Mouse (Mus musculus): ENCODE data around the gene Ggt7. TPM values are rescaled to one million over a fixed set of nuclear protein-coding genes. Genes with fewer than 3 reads are reported as not detected.
"Not testable (repeated sequence)": the region's sequence is repeated elsewhere in the genome, so short reads cannot be mapped to it uniquely, and the experiment has no call there.

The Ggt7 gene
- polyA plus RNA-seq, 1 experiment from 2014 or later, result 3.1 TPM

DNA sequence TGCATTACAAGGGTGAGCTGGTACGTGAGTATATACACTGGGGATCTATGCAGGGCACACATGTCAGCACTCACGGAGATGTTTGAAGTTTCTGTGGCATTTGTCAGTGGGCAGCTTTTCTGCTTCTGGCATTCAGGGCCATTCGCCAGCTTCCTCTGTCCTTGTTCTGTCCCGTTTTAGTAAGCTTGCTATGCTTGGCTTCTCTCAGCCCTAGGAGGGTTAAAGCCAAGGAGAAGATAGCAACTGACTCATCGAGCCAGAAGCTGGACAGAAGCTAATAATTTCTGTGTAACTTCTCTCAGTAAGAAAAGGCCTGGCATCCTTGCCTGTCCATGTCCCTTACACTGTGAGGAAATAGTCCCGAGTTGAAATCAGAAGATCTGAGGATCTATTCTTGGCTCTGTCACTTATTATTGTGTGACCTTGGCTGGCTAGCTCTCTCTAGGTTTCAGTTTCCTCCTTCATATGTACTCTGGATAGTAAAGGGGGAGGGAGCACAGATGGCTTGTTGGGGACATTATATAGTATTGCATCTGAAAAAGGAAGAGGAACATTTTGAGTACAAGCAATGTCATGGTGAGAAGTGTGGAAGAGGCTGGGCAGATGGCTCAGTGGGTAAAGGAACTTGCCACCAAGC, 22.9 kb upstream of the Ggt7 start:
- Histone ChIP-seq H3K27ac (replicated peaks; ENCODE audit: low read depth, low read length) (no peak overlapping the region), H3K9ac (replicated peaks; ENCODE audit: low read length) (no peak overlapping the region), H3K4me1 (ENCODE audit: control insufficient read depth, insufficient read depth, low read length) (no peaks in the 10 kb centered on the region), H3K9me3 (replicated peaks; ENCODE audit: control insufficient read depth, low read length) (no peaks in the 10 kb centered on the region), H3K4me2 (ENCODE audit: low read depth, low read length) (no peak overlapping the region), H3K4me3 (ENCODE audit: low read depth, low read length) (no peak overlapping the region), H3K36me3 (replicated peaks; ENCODE audit: control insufficient read depth, insufficient read depth, low read depth, low read length) (no peaks in the 10 kb centered on the region), H3K27me3 (ENCODE audit: control insufficient read depth, insufficient read depth, low read length) (no peaks in the 10 kb centered on the region)
- ATAC-seq (replicated peaks; ENCODE audit: insufficient number of reproducible peaks, low FRiP score, low TSS enrichment, low read depth) (no peak), DNase-seq (ENCODE audit: low spot score) (no peak)
- WGBS, result 73% methylated on average over 6 of the region's 6 CpGs

DNA sequence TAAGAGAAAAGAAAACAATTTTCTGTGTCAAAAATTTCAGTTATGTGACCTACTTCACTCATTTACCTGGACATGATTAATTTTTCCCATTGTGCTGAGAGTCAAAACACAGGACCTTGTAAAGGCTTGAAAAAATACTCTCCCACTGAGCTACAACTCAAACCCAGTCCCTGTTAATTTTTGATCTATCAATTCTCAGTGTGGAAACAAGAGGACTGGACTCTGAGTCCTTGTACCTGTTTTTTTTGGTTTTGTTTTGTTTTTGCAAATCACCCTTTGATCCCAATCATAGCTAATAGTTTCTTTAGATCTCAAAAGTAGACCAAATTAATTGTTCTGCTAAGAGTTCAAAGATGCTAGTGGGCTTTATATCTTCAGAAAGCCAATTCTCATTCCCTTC, 21.7 kb upstream of the Ggt7 start:
- no peaks in the 10 kb centered on the region for H3K27me3 ChIP-seq (ENCODE audit: control insufficient read depth, insufficient read depth, low read length)
- H3K4me2 ChIP-seq (ENCODE audit: low read depth, low read length), result no peak overlapping the region
- H3K27ac ChIP-seq (replicated peaks; ENCODE audit: low read depth, low read length), result no peak overlapping the region
- H3K9ac ChIP-seq (replicated peaks; ENCODE audit: low read length), result no peak overlapping the region
- no peaks in the 10 kb centered on the region for H3K36me3 ChIP-seq (replicated peaks; ENCODE audit: control insufficient read depth, insufficient read depth, low read depth, low read length)
- no peak for ATAC-seq (replicated peaks; ENCODE audit: insufficient number of reproducible peaks, low FRiP score, low TSS enrichment, low read depth)
- no peaks in the 10 kb centered on the region for H3K4me1 ChIP-seq (ENCODE audit: control insufficient read depth, insufficient read depth, low read length)
- H3K4me3 ChIP-seq (ENCODE audit: low read depth, low read length), result no peak overlapping the region
- no peak for DNase-seq (ENCODE audit: low spot score)
- H3K9me3 ChIP-seq (replicated peaks; ENCODE audit: control insufficient read depth, low read length), result no peaks in the 10 kb centered on the region

DNA sequence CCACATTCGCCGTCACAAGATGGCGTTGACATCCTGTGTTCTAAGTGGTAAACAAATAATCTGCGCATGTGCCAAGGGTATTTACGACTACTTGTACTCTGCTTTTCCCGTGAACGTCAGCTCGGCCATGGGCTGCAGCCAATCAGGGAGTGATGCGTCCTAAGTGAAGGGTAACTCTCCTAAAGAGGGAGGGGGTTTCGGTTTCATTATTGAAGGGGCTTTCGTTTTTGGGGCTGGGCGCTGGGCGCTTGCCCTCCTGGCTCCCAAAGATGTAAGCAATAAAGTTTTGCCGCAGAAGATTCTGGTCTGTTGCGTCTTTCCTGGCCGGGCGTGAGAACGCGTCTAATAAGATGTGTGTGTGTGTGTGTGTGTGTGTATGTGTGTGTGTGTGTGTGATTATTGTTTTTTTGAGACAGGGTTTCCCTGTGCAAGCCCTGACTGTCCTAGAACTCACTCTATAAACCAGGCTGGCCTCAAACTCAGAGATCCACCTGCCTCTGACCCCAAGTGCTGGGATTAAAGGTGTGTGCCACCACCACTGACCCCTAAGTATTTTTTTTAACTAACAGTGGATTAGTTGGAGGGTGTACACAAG, 20.5 kb upstream of the Ggt7 start:
- not testable (repeated sequence) for H3K9ac ChIP-seq (replicated peaks; ENCODE audit: low read length); H3K4me1 ChIP-seq (ENCODE audit: control insufficient read depth, insufficient read depth, low read length); H3K27ac ChIP-seq (replicated peaks; ENCODE audit: low read depth, low read length); H3K4me3 ChIP-seq (ENCODE audit: low read depth, low read length); ATAC-seq (replicated peaks; ENCODE audit: insufficient number of reproducible peaks, low FRiP score, low TSS enrichment, low read depth); H3K27me3 ChIP-seq (ENCODE audit: control insufficient read depth, insufficient read depth, low read length); H3K9me3 ChIP-seq (replicated peaks; ENCODE audit: control insufficient read depth, low read length); H3K36me3 ChIP-seq (replicated peaks; ENCODE audit: control insufficient read depth, insufficient read depth, low read depth, low read length); H3K4me2 ChIP-seq (ENCODE audit: low read depth, low read length); DNase-seq (ENCODE audit: low spot score)
- WGBS, result 70% methylated on average over 13 of the region's 19 CpGs

DNA sequence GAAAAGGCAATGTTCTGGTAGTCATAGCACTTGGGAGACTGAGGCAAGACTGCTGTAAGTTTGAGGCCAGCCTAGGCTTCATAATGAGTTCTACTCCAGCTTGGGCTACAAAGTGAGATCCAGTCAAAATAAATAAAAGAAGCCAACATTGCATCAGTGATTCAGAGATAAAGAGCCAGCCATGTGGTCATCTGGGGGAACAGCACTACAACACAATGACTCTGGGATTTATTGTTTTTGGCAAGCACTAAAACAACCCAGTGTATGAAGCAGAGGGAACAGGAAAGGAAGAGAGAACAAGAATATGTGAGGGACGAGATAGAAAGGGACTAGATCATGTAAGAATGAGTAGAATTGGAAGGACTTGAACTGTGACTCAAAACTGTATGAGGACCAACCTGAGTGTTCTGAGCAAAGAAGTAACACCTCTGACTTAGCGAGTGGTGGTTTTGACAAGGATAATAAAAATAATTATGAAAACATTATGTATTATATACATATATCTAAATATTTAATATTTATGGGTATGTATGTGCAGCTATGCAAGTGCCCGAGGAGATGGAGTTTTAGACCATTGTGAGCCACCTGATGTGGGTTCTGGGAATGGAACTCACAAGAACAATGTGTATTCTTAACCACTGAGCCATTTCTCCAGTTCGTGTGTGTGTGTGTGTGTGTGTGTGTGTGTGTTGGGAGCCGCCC, 19.9 kb upstream of the Ggt7 start:
- Histone ChIP-seq H3K4me2 (ENCODE audit: low read depth, low read length) (no peak overlapping the region), H3K9me3 (replicated peaks; ENCODE audit: control insufficient read depth, low read length) (no peaks in the 10 kb centered on the region), H3K36me3 (replicated peaks; ENCODE audit: control insufficient read depth, insufficient read depth, low read depth, low read length) (no peaks in the 10 kb centered on the region), H3K4me3 (ENCODE audit: low read depth, low read length) (no peak overlapping the region), H3K27ac (replicated peaks; ENCODE audit: low read depth, low read length) (no peak overlapping the region), H3K9ac (replicated peaks; ENCODE audit: low read length) (no peak overlapping the region), H3K4me1 (ENCODE audit: control insufficient read depth, insufficient read depth, low read length) (no peaks in the 10 kb centered on the region), H3K27me3 (ENCODE audit: control insufficient read depth, insufficient read depth, low read length) (no peaks in the 10 kb centered on the region)
- no peak for DNase-seq (ENCODE audit: low spot score)
- ATAC-seq (replicated peaks; ENCODE audit: insufficient number of reproducible peaks, low FRiP score, low TSS enrichment, low read depth), result no peak
- WGBS, result 75% methylated on average over 5 of the region's 5 CpGs

DNA sequence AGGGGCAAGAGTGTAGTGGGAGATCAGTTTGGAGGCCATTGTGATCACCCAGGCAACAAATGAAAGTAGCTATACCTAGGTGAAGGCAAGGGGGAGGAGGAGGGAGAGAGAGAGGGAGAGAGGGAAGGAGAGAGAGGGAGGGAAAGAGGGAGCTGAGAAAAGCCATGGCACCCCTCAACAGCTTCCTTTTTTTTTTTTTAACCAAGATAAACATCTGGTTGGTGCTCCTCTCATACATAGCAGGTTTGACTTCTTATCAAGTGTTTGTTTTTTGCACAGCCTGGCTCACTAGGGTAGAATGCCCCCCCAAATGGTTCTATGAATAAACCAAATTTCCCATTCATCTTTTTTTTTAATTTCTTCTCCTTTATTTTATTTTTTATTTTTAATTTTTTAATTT, 18.3 kb upstream of the Ggt7 start:
- H3K9ac ChIP-seq (replicated peaks; ENCODE audit: low read length), result no peak overlapping the region
- no peak overlapping the region for H3K4me3 ChIP-seq (ENCODE audit: low read depth, low read length)
- no peaks in the 10 kb centered on the region for H3K27me3 ChIP-seq (ENCODE audit: control insufficient read depth, insufficient read depth, low read length)
- DNase-seq (ENCODE audit: low spot score) (no peak), ATAC-seq (replicated peaks; ENCODE audit: insufficient number of reproducible peaks, low FRiP score, low TSS enrichment, low read depth) (no peak)
- no peak overlapping the region for H3K4me2 ChIP-seq (ENCODE audit: low read depth, low read length)
- no peaks in the 10 kb centered on the region for H3K4me1 ChIP-seq (ENCODE audit: control insufficient read depth, insufficient read depth, low read length)
- H3K27ac ChIP-seq (replicated peaks; ENCODE audit: low read depth, low read length), result no peak overlapping the region
- no peaks in the 10 kb centered on the region for H3K36me3 ChIP-seq (replicated peaks; ENCODE audit: control insufficient read depth, insufficient read depth, low read depth, low read length)
- H3K9me3 ChIP-seq (replicated peaks; ENCODE audit: control insufficient read depth, low read length), result no peaks in the 10 kb centered on the region

DNA sequence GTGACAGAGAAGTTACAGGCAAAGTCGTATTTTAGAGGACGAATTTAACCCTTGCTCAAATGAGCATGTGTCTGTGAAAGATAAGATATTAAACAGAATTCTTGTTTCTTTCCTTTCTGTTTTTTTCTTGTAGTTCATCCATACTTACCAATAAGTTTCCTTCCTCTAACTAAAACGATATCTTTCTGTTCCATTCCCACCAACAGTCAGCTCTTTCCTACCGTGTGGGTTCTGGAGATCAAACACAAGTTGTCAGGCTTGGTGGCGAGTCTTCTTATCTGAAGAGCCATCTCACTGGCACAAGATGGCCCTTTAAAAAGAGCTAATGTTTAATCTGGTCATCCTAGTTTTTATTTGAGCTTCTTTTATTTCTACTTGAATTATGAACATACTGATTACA, 9.3 kb upstream of the Ggt7 start:
- 80% methylated on average over 5 of the region's 5 CpGs for WGBS
- H3K36me3 ChIP-seq (replicated peaks; ENCODE audit: control insufficient read depth, insufficient read depth, low read depth, low read length), result no peaks in the 10 kb centered on the region
- H3K4me2 ChIP-seq (ENCODE audit: low read depth, low read length), result no peak overlapping the region
- no peaks in the 10 kb centered on the region for H3K4me1 ChIP-seq (ENCODE audit: control insufficient read depth, insufficient read depth, low read length)
- no peak for ATAC-seq (replicated peaks; ENCODE audit: insufficient number of reproducible peaks, low FRiP score, low TSS enrichment, low read depth)
- H3K9ac ChIP-seq (replicated peaks; ENCODE audit: low read length), result no peak overlapping the region
- no peak overlapping the region for H3K4me3 ChIP-seq (ENCODE audit: low read depth, low read length)
- DNase-seq (ENCODE audit: low spot score), result no peak
- H3K27ac ChIP-seq (replicated peaks; ENCODE audit: low read depth, low read length), result no peak overlapping the region
- H3K27me3 ChIP-seq (ENCODE audit: control insufficient read depth, insufficient read depth, low read length), result no peaks in the 10 kb centered on the region
- no peaks in the 10 kb centered on the region for H3K9me3 ChIP-seq (replicated peaks; ENCODE audit: control insufficient read depth, low read length)

DNA sequence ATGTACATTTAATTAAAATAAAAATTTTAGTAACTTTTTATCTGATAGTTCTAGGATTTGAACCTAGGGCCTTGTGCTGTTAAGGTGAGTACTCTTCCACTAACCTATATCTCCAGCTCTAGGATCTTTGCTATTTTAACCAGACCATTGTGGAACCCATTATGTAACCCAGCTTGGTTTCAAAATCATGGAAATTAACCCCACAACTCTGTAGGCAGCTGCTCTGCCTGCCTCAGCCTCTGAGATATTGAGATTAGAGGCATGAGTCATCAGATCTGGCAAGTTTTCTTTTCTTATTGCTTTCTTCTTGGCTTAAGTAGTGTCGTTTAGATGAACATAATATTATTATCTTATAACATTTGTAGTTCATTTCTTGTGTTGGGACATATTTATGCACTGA, 6.3 kb upstream of the Ggt7 start:
- Histone ChIP-seq H3K9ac (replicated peaks; ENCODE audit: low read length) (no peak overlapping the region), H3K9me3 (replicated peaks; ENCODE audit: control insufficient read depth, low read length) (no peaks in the 10 kb centered on the region), H3K36me3 (replicated peaks; ENCODE audit: control insufficient read depth, insufficient read depth, low read depth, low read length) (no peaks in the 10 kb centered on the region), H3K4me3 (ENCODE audit: low read depth, low read length) (no peak overlapping the region), H3K27ac (replicated peaks; ENCODE audit: low read depth, low read length) (no peak overlapping the region), H3K4me1 (ENCODE audit: control insufficient read depth, insufficient read depth, low read length) (no peaks in the 10 kb centered on the region), H3K4me2 (ENCODE audit: low read depth, low read length) (no peak overlapping the region), H3K27me3 (ENCODE audit: control insufficient read depth, insufficient read depth, low read length) (no peaks in the 10 kb centered on the region)
- no peak for ATAC-seq (replicated peaks; ENCODE audit: insufficient number of reproducible peaks, low FRiP score, low TSS enrichment, low read depth)
- 65% methylated on average over 1 of the region's 1 CpGs for WGBS
- no peak for DNase-seq (ENCODE audit: low spot score)

DNA sequence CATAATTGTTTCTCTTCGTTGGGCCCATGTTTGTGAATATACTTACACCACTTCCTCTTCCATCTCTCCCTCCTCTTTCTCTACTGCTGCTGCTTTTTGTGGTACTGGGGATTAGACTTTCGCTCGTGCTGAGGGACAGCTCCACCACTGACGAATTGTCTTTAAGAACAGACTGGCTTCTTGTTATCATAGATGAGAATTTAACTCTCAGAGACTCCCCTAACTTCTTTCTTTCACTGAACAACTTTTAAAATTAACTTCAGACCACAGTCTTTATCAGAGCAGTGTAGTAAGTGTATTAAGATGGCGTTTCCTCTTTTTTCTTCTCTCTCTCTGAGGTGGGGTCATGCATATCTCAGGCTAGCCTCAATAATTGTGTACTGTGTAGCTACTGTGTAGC, 5.7 kb upstream of the Ggt7 start:
- ATAC-seq (replicated peaks; ENCODE audit: insufficient number of reproducible peaks, low FRiP score, low TSS enrichment, low read depth) (no peak), DNase-seq (ENCODE audit: low spot score) (no peak)
- Histone ChIP-seq H3K27ac (replicated peaks; ENCODE audit: low read depth, low read length) (no peak overlapping the region), H3K9me3 (replicated peaks; ENCODE audit: control insufficient read depth, low read length) (no peaks in the 10 kb centered on the region), H3K4me1 (ENCODE audit: control insufficient read depth, insufficient read depth, low read length) (no peaks in the 10 kb centered on the region), H3K9ac (replicated peaks; ENCODE audit: low read length) (no peak overlapping the region), H3K36me3 (replicated peaks; ENCODE audit: control insufficient read depth, insufficient read depth, low read depth, low read length) (no peaks in the 10 kb centered on the region), H3K4me3 (ENCODE audit: low read depth, low read length) (no peak overlapping the region), H3K4me2 (ENCODE audit: low read depth, low read length) (no peak overlapping the region), H3K27me3 (ENCODE audit: control insufficient read depth, insufficient read depth, low read length) (no peaks in the 10 kb centered on the region)
- WGBS, result 59% methylated on average over 5 of the region's 5 CpGs
